Mouse (Mus musculus) limb, embryonic 11.5 days (tissue): ENCODE results near the gene Dnajb7. TPM values are rescaled to one million over a fixed set of nuclear protein-coding genes. Genes with fewer than 3 reads are reported as not detected.

Experiments
- ATAC-seq: fragments of 200-750 bp; cut with Nextera tagmentation; 2 replicates; pipeline ENCODE4 v1.8.0; 2017; ENCODE audit warnings: low read depth; ENCODE audit not compliant: insufficient number of reproducible peaks, low FRiP score, low TSS enrichment
- DNase-seq: peaks from one replicate; pipeline ENCODE4 v3.0.0-alpha.2; 2015; ENCODE audit warnings: low spot score
- H3K27ac ChIP-seq: fragments of 300-500 bp; sonication (generic); replicated peaks from 2 replicates; pipeline ENCODE4 v1.5.1; 2014; ENCODE audit warnings: low read depth, mild to moderate bottlenecking, low read length
- H3K27me3 ChIP-seq: fragments of 300-500 bp; sonication (generic); 2 replicates; pipeline ENCODE4 v1.6.1; 2014; ENCODE audit warnings: mild to moderate bottlenecking, low read length, mixed read lengths; ENCODE audit not compliant: control insufficient read depth, insufficient read depth
- H3K36me3 ChIP-seq: fragments of 300-500 bp; sonication (generic); 2 replicates; pipeline ENCODE4 v1.6.1; 2014; ENCODE audit warnings: mild to moderate bottlenecking, low read length, moderate library complexity, mixed read lengths; ENCODE audit not compliant: control insufficient read depth, insufficient read depth
- H3K4me1 ChIP-seq: fragments of 300-500 bp; sonication (generic); 2 replicates; pipeline ENCODE4 v1.6.1; 2014; ENCODE audit warnings: low read length, mixed read lengths; ENCODE audit not compliant: control insufficient read depth, insufficient read depth
- H3K4me2 ChIP-seq: fragments of 300-500 bp; sonication (generic); 2 replicates; pipeline ENCODE4 v1.6.1; 2014; ENCODE audit warnings: low read depth, mild to moderate bottlenecking, moderate library complexity; ENCODE audit not compliant: severe bottlenecking
- H3K4me3 ChIP-seq: fragments of 300-500 bp; sonication (generic); 2 replicates; pipeline ENCODE4 v1.5.1; 2014; ENCODE audit warnings: low read depth, low read length
- H3K9ac ChIP-seq: fragments of 300-500 bp; sonication (generic); 2 replicates; pipeline ENCODE4 v1.6.1; 2014; ENCODE audit warnings: mild to moderate bottlenecking, low read length
- H3K9me3 ChIP-seq: fragments of 300-500 bp; sonication (generic); 2 replicates; pipeline ENCODE4 v1.6.1; 2016; ENCODE audit warnings: low read length; ENCODE audit not compliant: control insufficient read depth
- WGBS: fragments of 180-500 bp; shearing (Covaris S2); extraction: QIAGEN DNeasy Blood & Tissue Kit; methylation state at CpG from one replicate; pipeline ENCODE4 v1.1.7; 2014; 5-methylcytosine and 5-hydroxymethylcytosine counted together
- polyA plus RNA-seq: library from polyadenylated mRNA; unstranded; fragments of >200 nt; fragmentation: Nextera tagmentation; extraction: Ambion mirVana; gene quantifications from 2 replicates; pipeline ENCODE4 v1.2.1, GENCODE M21; 2014

Gene Dnajb7
- polyA plus RNA-seq, 1 experiment from 2014 or later: 1.7 TPM

DNA sequence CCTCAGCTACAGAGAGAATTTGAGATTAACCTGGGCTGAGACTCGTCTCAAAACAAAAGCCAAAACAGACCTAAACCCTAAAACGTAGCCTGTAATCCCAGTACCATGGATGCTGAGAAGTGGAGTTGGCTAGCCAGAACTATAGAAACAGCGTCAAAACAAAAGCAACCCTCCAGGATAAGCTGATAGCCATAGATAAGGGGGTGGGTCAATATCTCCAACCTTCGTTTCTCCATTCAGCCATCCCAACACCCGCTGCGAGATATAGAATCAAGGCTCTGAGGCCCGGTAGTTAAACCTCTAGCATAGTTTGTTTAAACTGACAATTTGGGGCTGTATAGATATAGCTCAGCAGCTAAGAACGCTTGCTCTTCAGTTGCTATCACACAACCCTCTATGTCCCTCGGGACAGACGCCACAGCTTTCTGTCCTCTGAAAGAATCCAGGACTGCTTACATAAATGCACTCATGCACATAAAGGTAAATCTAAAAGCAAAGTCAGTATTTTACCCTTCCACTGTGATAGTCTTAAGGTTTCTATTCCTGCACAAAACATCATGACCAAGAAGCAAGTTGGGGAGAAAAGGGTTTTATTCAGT, 46.6 kb downstream of the Dnajb7 start:
- peaks cover 7% of the 10 kb centered on the region; the same call in 1 of the 2 replicates for H3K4me1 ChIP-seq
- H3K27me3 ChIP-seq: no peaks in the 10 kb centered on the region
- H3K4me2 ChIP-seq: peak overlapping the region; percentile 74; the same call in 1 of the 2 replicates
- no peaks in the 10 kb centered on the region for H3K9me3 ChIP-seq
- H3K27ac ChIP-seq: peak overlapping the region; percentile 65
- 44% methylated on average over 10 of the region's 10 CpGs for WGBS
- H3K4me3 ChIP-seq: no peak overlapping the region
- no peak overlapping the region for H3K9ac ChIP-seq
- peaks cover 2% of the 10 kb centered on the region; the same call in 1 of the 2 replicates for H3K36me3 ChIP-seq
- no peak for ATAC-seq
- DNase-seq: no peak

- Histone ChIP-seq H3K9me3 (no peaks in the 10 kb centered on the region), H3K36me3 (peaks cover 2% of the 10 kb centered on the region; the same call in 1 of the 2 replicates), H3K27me3 (no peaks in the 10 kb centered on the region), H3K4me1 (peaks cover 7% of the 10 kb centered on the region; the same call in 1 of the 2 replicates), H3K9ac (no peak overlapping the region; the same call in 1 of the 2 replicates), H3K27ac (peak overlapping the region; percentile 65), H3K4me3 (peak overlapping the region; percentile 60; the same call in 1 of the 2 replicates), H3K4me2 (peak overlapping the region; percentile 74)
- DNase-seq: no peak
- WGBS: 33% methylated on average over 6 of the region's 6 CpGs
- peak; percentile 75; the same call in 1 of the 2 replicates for ATAC-seq
Observed at GRCm38 (mm10) chr15:81361022-81361404, 47.1 kb downstream of the Dnajb7 start.

DNA sequence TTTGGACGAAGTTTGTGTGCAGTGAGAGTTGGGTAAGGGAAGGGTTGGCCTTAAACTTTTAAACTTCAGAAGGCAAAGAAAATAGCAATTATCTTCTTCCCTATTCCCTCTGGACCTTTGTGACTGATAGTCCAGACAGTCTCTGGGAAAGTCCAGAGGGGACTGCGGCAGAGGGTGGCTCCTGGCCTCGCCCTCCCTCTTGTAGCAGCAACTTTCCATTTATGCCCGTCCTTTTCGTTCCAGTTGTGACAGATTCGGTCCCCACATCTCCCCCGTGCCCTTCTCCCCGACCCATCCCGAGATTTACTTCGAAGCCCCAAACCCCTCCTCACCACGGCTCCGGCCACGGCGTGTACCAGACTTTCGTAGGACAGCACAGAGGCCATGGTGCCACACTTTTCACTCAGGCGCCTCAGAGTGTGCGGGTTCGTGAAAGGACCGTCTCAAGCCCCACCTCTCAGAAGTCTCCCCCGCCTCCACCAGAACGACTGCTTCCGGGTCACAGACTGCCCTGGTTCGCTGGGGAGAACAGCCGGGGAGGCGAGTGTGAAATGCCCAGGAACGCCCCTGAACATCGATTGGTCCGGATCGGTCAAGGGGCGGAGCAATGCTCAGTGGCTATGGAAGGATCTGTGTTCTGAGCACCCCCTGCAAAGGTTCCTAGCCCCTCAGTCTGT, 47.6 kb downstream of the Dnajb7 start, which contains the start of gene Slc25a17:
Gene Slc25a17, minus strand, starts transcription at position 468 of the 677 bp plus-strand sequence.
- Histone ChIP-seq H3K27me3 (no peaks in the 10 kb centered on the region), H3K4me2 (peak within 1 kb of the TSS; percentile 74), H3K9ac (peak within 1 kb of the TSS; percentile 75), H3K4me3 (peak within 1 kb of the TSS; percentile 60), H3K36me3 (peaks cover 2% of the 10 kb centered on the region; the same call in 1 of the 2 replicates), H3K9me3 (no peaks in the 10 kb centered on the region), H3K4me1 (peaks cover 7% of the 10 kb centered on the region; the same call in 1 of the 2 replicates), H3K27ac (peak within 1 kb of the TSS; percentile 65)
- peak; percentile 98 for ATAC-seq
- DNase-seq: peak; percentile 98
- 1% methylated on average over 30 of the region's 30 CpGs for WGBS

DNA sequence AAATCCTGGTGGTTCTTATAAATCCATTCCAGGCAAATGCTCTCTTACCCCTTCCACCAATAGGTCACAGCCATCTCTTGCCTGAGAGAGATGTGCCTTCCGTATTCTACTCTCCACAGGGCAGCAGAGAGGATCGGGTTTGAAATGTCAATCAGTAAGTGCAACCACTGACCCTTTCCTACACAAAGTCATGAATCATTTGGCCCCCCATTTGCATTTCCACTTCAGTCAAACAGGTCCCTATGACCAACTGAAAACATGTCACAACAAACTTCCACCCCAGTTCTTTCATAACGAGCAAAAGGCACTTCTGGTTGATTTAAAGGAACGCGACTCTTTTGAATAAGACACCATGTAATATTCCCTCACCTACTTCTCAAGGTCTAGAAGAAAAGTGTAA, 48.7 kb downstream of the Dnajb7 start:
- Histone ChIP-seq H3K4me2 (peak overlapping the region; percentile 74; the same call in 1 of the 2 replicates), H3K4me1 (peaks cover 7% of the 10 kb centered on the region; the same call in 1 of the 2 replicates), H3K27ac (no peak overlapping the region), H3K27me3 (no peaks in the 10 kb centered on the region), H3K36me3 (peaks cover 2% of the 10 kb centered on the region; the same call in 1 of the 2 replicates), H3K9ac (no peak overlapping the region), H3K4me3 (no peak overlapping the region; the same call in 1 of the 2 replicates), H3K9me3 (no peaks in the 10 kb centered on the region)
- 82% methylated on average over 5 of the region's 5 CpGs for WGBS
- ATAC-seq (no peak), DNase-seq (no peak)

- H3K27ac ChIP-seq: no peak overlapping the region
- H3K27me3 ChIP-seq: no peaks in the 10 kb centered on the region
- peaks cover 7% of the 10 kb centered on the region; the same call in 1 of the 2 replicates for H3K4me1 ChIP-seq
- no peak overlapping the region for H3K4me2 ChIP-seq
- peaks cover 2% of the 10 kb centered on the region; the same call in 1 of the 2 replicates for H3K36me3 ChIP-seq
- no peak for ATAC-seq
- 79% methylated on average over 3 of the region's 3 CpGs for WGBS
- no peak for DNase-seq
- H3K4me3 ChIP-seq: no peak overlapping the region
- H3K9me3 ChIP-seq: no peaks in the 10 kb centered on the region
- no peak overlapping the region for H3K9ac ChIP-seq
Observed at GRCm38 (mm10) chr15:81358943-81359342, 49.2 kb downstream of the Dnajb7 start.

GRCm38 (mm10) chr15:81356946-81357345, 51.2 kb downstream of the Dnajb7 start:
- Histone ChIP-seq H3K27ac (no peak overlapping the region), H3K4me1 (peaks cover 7% of the 10 kb centered on the region; the same call in 1 of the 2 replicates), H3K9ac (no peak overlapping the region), H3K36me3 (no peaks in the 10 kb centered on the region), H3K4me2 (no peak overlapping the region), H3K27me3 (no peaks in the 10 kb centered on the region), H3K4me3 (no peak overlapping the region), H3K9me3 (no peaks in the 10 kb centered on the region)
- ATAC-seq: no peak
- 25% methylated on average over 5 of the region's 5 CpGs for WGBS
- DNase-seq: no peak

Other genes with a start within 250 kb of the Dnajb7 start
- gene Mrtfa, start 217.5 kb downstream of the Dnajb7 start, polyA plus RNA-seq: 22.3 and 23.0 TPM in 2 replicates
- gene Mchr1, start 172.8 kb downstream of the Dnajb7 start, polyA plus RNA-seq: 0.28 and 0.55 TPM in 2 replicates
- 99.9 and 104 TPM in 2 replicates for gene Slc25a17, start 47.5 kb downstream of the Dnajb7 start, polyA plus RNA-seq
- 209 and 211 TPM in 2 replicates for gene St13, start 8.2 kb downstream of the Dnajb7 start, polyA plus RNA-seq
- gene Xpnpep3, start 8.2 kb downstream of the Dnajb7 start, polyA plus RNA-seq: 8.6 and 8.7 TPM in 2 replicates
- gene Rbx1, start 58.0 kb upstream of the Dnajb7 start, polyA plus RNA-seq: 569 and 571 TPM in 2 replicates
- 24.5 and 27.6 TPM in 2 replicates for gene Ep300, start 177.1 kb upstream of the Dnajb7 start, polyA plus RNA-seq